Mouse (Mus musculus) neural tube, embryonic 12.5 days (tissue): ENCODE data around the gene Gm9913. TPM values are rescaled to one million over a fixed set of nuclear protein-coding genes. Genes with fewer than 3 reads are reported as not detected.

ENCODE experiments used
- ATAC-seq: fragments of 200-750 bp; cut with Nextera tagmentation; 2 replicates; pipeline ENCODE4 v1.8.0; 2017; ENCODE audit warnings: low read depth, mild to moderate bottlenecking, moderate TSS enrichment, moderate library complexity; ENCODE audit not compliant: low FRiP score
- H3K27ac ChIP-seq: fragments of 300-500 bp; sonication (generic); 2 replicates; pipeline ENCODE4 v1.5.1; 2016
- H3K27me3 ChIP-seq: fragments of 300-500 bp; sonication (generic); replicated peaks from 2 replicates; pipeline ENCODE4 v1.6.1; 2016; ENCODE audit warnings: mild to moderate bottlenecking
- H3K36me3 ChIP-seq: fragments of 300-500 bp; sonication (generic); 2 replicates; pipeline ENCODE4 v1.6.1; 2016; ENCODE audit warnings: mild to moderate bottlenecking
- H3K4me1 ChIP-seq: fragments of 300-500 bp; sonication (generic); 2 replicates; pipeline ENCODE4 v1.6.1; 2016
- H3K4me2 ChIP-seq: fragments of 300-500 bp; sonication (generic); replicated peaks from 2 replicates; pipeline ENCODE4 v1.6.1; 2016; ENCODE audit warnings: mild to moderate bottlenecking
- H3K4me3 ChIP-seq: fragments of 300-500 bp; sonication (generic); 2 replicates; pipeline ENCODE4 v1.5.1; 2016
- H3K9ac ChIP-seq: fragments of 300-500 bp; sonication (generic); 2 replicates; pipeline ENCODE4 v1.6.1; 2016; ENCODE audit warnings: mild to moderate bottlenecking
- H3K9me3 ChIP-seq: fragments of 300-500 bp; sonication (generic); 2 replicates; pipeline ENCODE4 v1.6.1; 2016; ENCODE audit warnings: mild to moderate bottlenecking
- WGBS: fragments of 180-500 bp; shearing (Covaris S2); methylation state at CpG from one replicate; pipeline ENCODE4 v1.1.7; 2016; 5-methylcytosine and 5-hydroxymethylcytosine counted together
- polyA plus RNA-seq: library from polyadenylated mRNA; unstranded; fragments of >200 nt; fragmentation: Nextera tagmentation; extraction: Ambion mirVana; gene quantifications from 2 replicates; pipeline ENCODE4 v1.2.1, GENCODE M21; 2016

Gm9913 gene
- polyA plus RNA-seq, 1 experiment from 2014 or later: 0.09 TPM

DNA sequence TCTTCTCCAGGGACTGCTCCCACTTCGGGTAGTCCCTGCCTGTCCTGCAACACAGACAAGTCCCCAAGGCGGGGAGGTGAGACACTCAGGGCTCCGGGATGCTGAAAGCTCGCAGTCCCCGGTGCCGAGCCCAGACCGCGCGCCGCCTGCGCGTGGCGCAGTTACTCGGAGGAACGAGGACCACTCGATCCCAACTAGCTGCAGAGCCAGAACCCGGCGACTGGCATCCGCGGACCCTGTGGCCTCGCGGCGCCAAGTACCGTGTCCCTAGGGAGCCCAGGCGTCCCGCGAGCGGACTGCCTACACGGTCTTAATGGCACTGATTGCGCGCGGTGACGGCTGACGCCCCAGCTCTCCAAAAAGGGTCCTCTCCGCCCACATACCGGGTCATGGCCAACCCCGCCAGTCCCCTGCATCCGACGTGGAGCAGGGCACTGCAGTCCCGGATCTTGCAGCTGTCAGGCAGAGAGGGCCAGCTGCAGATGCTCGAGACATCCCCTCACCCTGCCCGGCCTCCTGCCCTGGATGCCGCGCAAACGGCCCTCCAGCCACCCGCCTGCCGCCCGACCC, 942 bp downstream of the Gm9913 start:
- Histone ChIP-seq H3K9ac (peak overlapping the region; percentile 70), H3K27me3 (no peaks in the 10 kb centered on the region; the same call in 1 of the 2 replicates), H3K4me1 (peaks cover 13% of the 10 kb centered on the region), H3K9me3 (no peaks in the 10 kb centered on the region), H3K27ac (0 out of 2 replicates have a peak overlapping the region, but pooled peaks have one; percentile 10), H3K36me3 (no peaks in the 10 kb centered on the region), H3K4me3 (peak overlapping the region; percentile 65), H3K4me2 (peak overlapping the region; percentile 98)
- peak; percentile 84 for ATAC-seq
- WGBS: under 1% methylated on average over 48 of the region's 48 CpGs

- no peaks in the 10 kb centered on the region; the same call in 1 of the 2 replicates for H3K27me3 ChIP-seq
- peak overlapping the region; percentile 98 for H3K4me2 ChIP-seq
- H3K4me1 ChIP-seq: peaks cover 13% of the 10 kb centered on the region
- peak; percentile 88 for ATAC-seq
- WGBS: under 1% methylated on average over 32 of the region's 37 CpGs
- H3K9ac ChIP-seq: peak overlapping the region; percentile 70
- H3K9me3 ChIP-seq: no peaks in the 10 kb centered on the region
- peak overlapping the region; percentile 65 for H3K4me3 ChIP-seq
- no peaks in the 10 kb centered on the region for H3K36me3 ChIP-seq
- no peak overlapping the region for H3K27ac ChIP-seq
Measured at GRCm38 (mm10) chr2:125506316-125507054, 1.6 kb downstream of the Gm9913 start.

DNA sequence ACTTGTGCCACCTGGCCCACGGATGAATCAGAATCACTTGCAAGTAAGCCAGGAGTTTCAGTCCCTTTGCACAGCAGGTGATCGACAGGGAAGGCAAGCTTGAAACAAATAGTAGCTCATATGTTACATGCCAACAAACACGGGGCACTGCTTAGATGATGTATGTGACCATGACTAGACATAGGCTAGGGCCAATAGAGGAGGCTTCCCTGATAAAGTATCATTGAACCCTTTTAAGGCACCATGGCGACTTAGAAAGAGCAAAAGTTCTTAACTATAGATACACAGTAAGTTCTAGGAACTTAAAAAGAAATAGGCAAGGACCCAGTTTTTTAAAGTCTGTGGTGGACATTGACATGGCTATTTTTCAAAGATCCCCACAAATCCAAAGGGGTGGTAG, 3.0 kb downstream of the Gm9913 start, which contains the start of gene Fbn1:
TSS of gene Fbn1 (minus strand) at position 101 of the 400 bp plus-strand sequence.
- no peaks in the 10 kb centered on the region for H3K36me3 ChIP-seq
- H3K27ac ChIP-seq: no peak within 1 kb of the TSS

DNA sequence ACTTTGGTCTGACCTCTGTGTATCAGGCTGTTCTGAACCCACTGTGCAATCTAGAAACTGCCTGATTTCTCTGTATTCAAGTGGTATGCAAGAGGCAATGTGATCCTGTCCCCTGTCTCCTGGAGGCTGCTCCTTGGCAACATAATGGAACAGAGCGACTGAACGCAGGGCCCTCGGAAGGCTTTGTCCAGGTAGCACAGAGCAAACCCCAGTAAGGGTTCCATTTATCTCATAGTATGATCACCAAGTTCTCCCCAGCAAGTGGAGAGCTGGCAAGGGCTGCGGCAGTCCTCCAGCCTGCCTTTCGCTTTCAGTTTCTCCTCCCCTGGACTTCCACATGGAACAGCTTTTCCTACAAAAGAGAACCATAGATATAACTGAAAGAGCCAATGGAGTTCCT, 3.5 kb downstream of the Gm9913 start:
- no peak overlapping the region for H3K4me2 ChIP-seq
- ATAC-seq: no peak
- H3K4me3 ChIP-seq: no peak overlapping the region
- H3K9ac ChIP-seq: no peak overlapping the region
- H3K27me3 ChIP-seq: no peaks in the 10 kb centered on the region; the same call in 1 of the 2 replicates
- no peaks in the 10 kb centered on the region for H3K9me3 ChIP-seq
- 96% methylated on average over 5 of the region's 5 CpGs for WGBS
- H3K36me3 ChIP-seq: no peaks in the 10 kb centered on the region
- H3K4me1 ChIP-seq: peaks cover 13% of the 10 kb centered on the region
- no peak overlapping the region for H3K27ac ChIP-seq

More for the DNA sequence above, 3.0 kb downstream of the Gm9913 start, which contains the start of gene Fbn1:
- no peak for ATAC-seq
- peaks cover 13% of the 10 kb centered on the region for H3K4me1 ChIP-seq
- peak within 1 kb of the TSS; percentile 70 for H3K9ac ChIP-seq
- no peaks in the 10 kb centered on the region; the same call in 1 of the 2 replicates for H3K27me3 ChIP-seq
- H3K9me3 ChIP-seq: no peaks in the 10 kb centered on the region
- peak within 1 kb of the TSS; percentile 65 for H3K4me3 ChIP-seq
- H3K4me2 ChIP-seq: peak within 1 kb of the TSS; percentile 98
- 84% methylated on average over 4 of the region's 4 CpGs for WGBS

DNA sequence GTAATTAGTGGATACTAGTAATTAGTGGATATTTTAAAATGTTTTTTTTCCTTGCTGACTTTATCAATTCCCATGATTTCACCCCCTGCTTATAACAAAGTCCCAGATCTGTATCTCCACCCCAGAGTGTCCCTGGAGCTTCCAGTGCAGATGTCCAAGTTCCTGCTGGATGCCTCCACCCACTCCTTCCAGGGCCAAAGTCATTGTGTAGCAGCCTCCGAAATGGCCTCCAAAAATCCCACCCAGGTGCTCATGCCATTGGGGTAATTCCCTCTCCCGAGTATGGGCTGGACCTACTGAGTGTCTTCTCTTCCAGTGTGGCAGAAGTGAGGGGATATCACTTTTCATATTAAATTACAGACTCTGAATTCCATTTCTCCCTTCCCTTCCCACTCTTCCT, 5.9 kb downstream of the Gm9913 start:
- WGBS: 73% methylated on average over 2 of the region's 2 CpGs
- Histone ChIP-seq H3K27me3 (no peaks in the 10 kb centered on the region; the same call in none of the 2 replicates), H3K4me3 (no peak overlapping the region), H3K4me1 (peaks cover 6% of the 10 kb centered on the region), H3K9ac (no peak overlapping the region), H3K27ac (no peak overlapping the region), H3K36me3 (no peaks in the 10 kb centered on the region), H3K4me2 (no peak overlapping the region), H3K9me3 (no peaks in the 10 kb centered on the region)
- no peak for ATAC-seq

DNA sequence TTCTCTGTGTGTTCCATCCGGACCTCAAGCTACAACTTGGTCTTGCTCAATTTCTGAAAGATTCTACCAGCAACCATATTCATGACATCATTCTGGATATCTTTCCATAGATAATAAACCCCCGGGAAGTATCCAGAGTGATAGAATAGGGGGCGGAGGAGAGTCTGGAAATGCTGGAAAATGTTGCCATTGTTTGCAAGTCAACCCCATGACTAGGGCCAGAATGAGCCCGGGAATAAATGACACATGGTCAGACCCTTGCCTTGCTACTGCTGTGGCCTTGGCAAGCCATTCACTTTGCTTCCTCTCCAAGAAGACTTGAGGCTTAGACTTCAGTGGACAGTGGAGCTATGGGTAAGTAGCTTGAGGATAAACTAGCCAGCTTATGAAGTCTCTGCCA, 7.0 kb downstream of the Gm9913 start:
- Histone ChIP-seq H3K4me1 (peaks cover under 1% of the 10 kb centered on the region; the same call in 1 of the 2 replicates), H3K27me3 (no peaks in the 10 kb centered on the region; the same call in none of the 2 replicates), H3K9me3 (no peaks in the 10 kb centered on the region), H3K36me3 (no peaks in the 10 kb centered on the region), H3K9ac (no peak overlapping the region), H3K4me2 (no peak overlapping the region), H3K4me3 (no peak overlapping the region), H3K27ac (no peak overlapping the region)
- 87% methylated on average over 4 of the region's 4 CpGs for WGBS
- no peak for ATAC-seq

GRCm38 (mm10) chr2:125512544-125512943, 7.7 kb downstream of the Gm9913 start:
- H3K9ac ChIP-seq: no peak overlapping the region
- no peak for ATAC-seq
- no peaks in the 10 kb centered on the region; the same call in 1 of the 2 replicates for H3K27me3 ChIP-seq
- H3K27ac ChIP-seq: no peak overlapping the region
- 82% methylated on average over 4 of the region's 4 CpGs for WGBS
- H3K4me3 ChIP-seq: no peak overlapping the region
- no peaks in the 10 kb centered on the region for H3K9me3 ChIP-seq
- no peaks in the 10 kb centered on the region for H3K4me1 ChIP-seq
- H3K4me2 ChIP-seq: no peak overlapping the region
- no peaks in the 10 kb centered on the region for H3K36me3 ChIP-seq

DNA sequence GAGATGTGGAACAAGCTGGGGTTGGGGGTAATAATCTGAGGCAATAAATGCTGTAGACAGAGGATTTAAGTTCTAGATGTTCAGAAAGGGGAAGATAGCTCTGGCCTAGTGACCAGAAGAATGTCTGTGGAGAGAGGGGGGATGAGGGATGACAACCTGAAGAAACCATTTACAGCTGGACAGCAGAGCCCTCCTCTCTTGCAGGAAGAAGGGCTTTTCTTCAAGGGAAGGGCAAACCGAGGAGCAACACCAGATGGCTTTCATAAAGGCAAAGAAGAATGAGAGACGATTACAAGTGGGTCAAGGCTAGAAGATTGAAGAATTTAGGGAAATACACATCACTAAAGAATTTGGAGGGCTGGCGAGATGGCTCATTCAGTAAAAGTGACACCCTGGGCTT, 9.5 kb downstream of the Gm9913 start:
- no peak overlapping the region for H3K4me3 ChIP-seq
- no peak overlapping the region for H3K27ac ChIP-seq
- H3K9me3 ChIP-seq: no peaks in the 10 kb centered on the region
- H3K36me3 ChIP-seq: no peaks in the 10 kb centered on the region
- no peaks in the 10 kb centered on the region; the same call in 1 of the 2 replicates for H3K27me3 ChIP-seq
- H3K4me1 ChIP-seq: no peaks in the 10 kb centered on the region
- no peak overlapping the region for H3K9ac ChIP-seq
- 79% methylated on average over 3 of the region's 3 CpGs for WGBS
- H3K4me2 ChIP-seq: no peak overlapping the region
- ATAC-seq: no peak

DNA sequence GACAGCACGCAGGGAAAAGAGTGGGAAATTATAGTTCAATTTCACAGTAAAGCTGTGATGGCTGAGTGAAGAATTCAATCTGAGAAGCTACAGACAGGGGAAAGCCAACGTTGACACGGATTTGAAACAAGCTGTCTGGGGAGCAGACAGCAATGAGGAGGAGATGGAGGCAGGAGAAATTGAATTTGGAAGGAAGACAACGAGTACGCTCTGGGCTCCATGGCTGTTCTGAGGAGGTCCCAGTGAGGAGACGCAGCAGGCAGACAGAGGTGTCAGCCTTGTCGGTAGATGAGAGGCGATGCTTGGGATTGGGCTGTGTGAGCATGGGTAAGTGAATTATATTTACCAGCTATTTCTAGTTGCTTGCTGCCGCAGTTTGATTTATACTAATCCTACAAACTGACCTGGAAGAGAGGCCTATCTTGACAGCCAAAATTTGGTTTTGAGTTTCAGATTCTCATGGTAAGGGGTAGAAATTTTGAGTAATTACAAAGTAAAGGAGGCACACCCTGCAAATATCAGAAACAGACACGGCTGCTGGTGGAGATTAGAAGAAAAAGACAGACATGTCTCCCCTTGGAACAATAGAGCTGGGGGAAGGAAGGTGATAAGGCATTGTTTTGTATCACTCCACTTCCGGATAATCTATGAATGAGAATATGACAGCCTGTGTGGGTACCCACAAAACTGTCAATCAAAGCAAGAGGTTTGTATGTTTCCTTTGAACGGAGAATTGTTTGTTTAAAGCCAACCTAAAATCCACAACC, 10.6 kb downstream of the Gm9913 start:
- Histone ChIP-seq H3K9me3 (no peaks in the 10 kb centered on the region), H3K27ac (no peak overlapping the region), H3K4me1 (no peaks in the 10 kb centered on the region), H3K9ac (no peak overlapping the region), H3K36me3 (no peaks in the 10 kb centered on the region), H3K4me3 (no peak overlapping the region), H3K27me3 (no peaks in the 10 kb centered on the region; the same call in 1 of the 2 replicates), H3K4me2 (no peak overlapping the region)
- no peak for ATAC-seq
- 85% methylated on average over 12 of the region's 12 CpGs for WGBS

DNA sequence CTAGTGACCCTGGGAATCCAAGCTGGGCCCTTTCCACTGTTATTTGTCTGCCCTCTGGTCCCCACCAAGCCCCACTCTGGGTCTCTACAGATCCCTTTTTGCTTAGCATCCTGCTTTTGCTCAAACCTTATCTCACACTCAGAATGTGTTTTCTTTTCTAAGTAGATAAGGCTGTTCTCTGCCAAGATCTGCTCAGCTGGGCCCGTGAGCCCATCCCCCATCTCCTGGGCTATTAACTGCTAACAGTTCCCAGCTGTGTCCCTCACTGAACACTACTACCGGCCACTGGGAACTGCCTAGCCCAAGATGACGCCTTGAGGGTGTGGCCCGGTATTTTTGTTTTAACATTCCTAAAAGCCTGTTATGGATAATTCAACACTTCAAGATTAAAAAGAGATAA, 11.7 kb downstream of the Gm9913 start:
- Histone ChIP-seq H3K27ac (no peak overlapping the region), H3K9ac (no peak overlapping the region), H3K27me3 (no peaks in the 10 kb centered on the region; the same call in 1 of the 2 replicates), H3K4me1 (no peaks in the 10 kb centered on the region), H3K4me2 (no peak overlapping the region), H3K36me3 (no peaks in the 10 kb centered on the region), H3K4me3 (no peak overlapping the region), H3K9me3 (no peaks in the 10 kb centered on the region)
- ATAC-seq: peak; percentile 72; the same call in 1 of the 2 replicates
- WGBS: 20% methylated on average over 4 of the region's 4 CpGs

DNA sequence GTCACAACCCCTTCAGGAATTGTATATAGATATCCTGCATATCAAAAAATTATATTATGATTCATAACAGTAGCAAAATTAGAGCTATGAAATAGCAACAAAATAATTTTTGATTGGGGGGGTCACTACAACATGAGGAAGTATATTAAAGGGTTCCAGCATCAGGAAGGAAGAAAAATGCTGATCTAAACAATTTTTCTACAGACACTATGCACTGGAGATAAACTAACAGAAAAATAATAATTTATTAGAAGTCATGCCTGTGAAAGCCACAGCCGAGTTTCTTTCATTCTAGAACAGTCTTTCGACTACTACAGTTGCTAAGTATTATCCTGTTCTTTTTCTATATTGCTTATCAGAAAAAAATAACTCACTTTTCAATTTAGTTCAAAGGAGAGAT, 20.6 kb downstream of the Gm9913 start:
- no peak overlapping the region for H3K27ac ChIP-seq
- H3K4me1 ChIP-seq: no peaks in the 10 kb centered on the region
- ATAC-seq: no peak
- H3K9ac ChIP-seq: no peak overlapping the region
- no peak overlapping the region for H3K4me2 ChIP-seq
- no peak overlapping the region for H3K4me3 ChIP-seq
- 89% methylated on average over 2 of the region's 2 CpGs for WGBS
- no peaks in the 10 kb centered on the region for H3K27me3 ChIP-seq
- no peaks in the 10 kb centered on the region for H3K9me3 ChIP-seq
- H3K36me3 ChIP-seq: no peaks in the 10 kb centered on the region

DNA sequence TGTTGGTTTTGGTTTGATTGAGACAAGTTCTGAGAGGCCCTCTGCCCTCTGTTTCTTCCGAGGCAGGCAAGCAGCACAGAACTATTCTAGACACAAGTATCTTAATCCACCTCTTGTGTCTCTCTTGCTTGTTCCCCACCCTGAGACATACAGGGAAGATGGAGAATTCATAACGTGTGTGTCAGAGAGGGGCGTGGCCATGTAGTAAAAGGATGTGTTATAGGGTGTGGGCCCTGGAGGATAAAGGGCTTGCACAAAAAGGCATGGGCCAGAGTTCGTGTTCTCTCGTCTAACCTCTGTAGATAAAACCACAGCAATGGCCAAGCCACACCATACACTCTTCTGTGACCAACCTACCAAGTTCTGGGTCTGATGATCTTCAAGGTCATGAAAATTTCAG, 21.7 kb downstream of the Gm9913 start:
- no peak for ATAC-seq

More for the DNA sequence above, 21.7 kb downstream of the Gm9913 start:
- Histone ChIP-seq H3K4me3 (no peak overlapping the region), H3K9me3 (no peaks in the 10 kb centered on the region), H3K27ac (no peak overlapping the region), H3K27me3 (no peaks in the 10 kb centered on the region), H3K9ac (no peak overlapping the region), H3K4me1 (no peaks in the 10 kb centered on the region), H3K36me3 (no peaks in the 10 kb centered on the region), H3K4me2 (no peak overlapping the region)
- WGBS: 88% methylated on average over 5 of the region's 5 CpGs
